Mouse (Mus musculus) testis, adult 2 months (tissue): ENCODE measurements around the gene Gm21860. TPM values are rescaled to one million over a fixed set of nuclear protein-coding genes. Genes with fewer than 3 reads are reported as not detected.
"Not testable (repeated sequence)": the region's sequence is repeated elsewhere in the genome, so short reads cannot be mapped to it uniquely, and the experiment has no call there.

Experiments used
- H3K27ac ChIP-seq: fragments of 200-500 bp; 2 replicates; pipeline ENCODE4 v1.5.1; 2012; ENCODE audit warnings: low read depth, low read length; ENCODE audit not compliant: control insufficient read depth, insufficient read depth
- H3K27me3 ChIP-seq: fragments of 200-500 bp; 2 replicates; pipeline ENCODE4 v1.6.1; 2012; ENCODE audit warnings: mild to moderate bottlenecking, low read length, moderate library complexity; ENCODE audit not compliant: control insufficient read depth, insufficient read depth
- H3K36me3 ChIP-seq: fragments of 200-500 bp; 2 replicates; pipeline ENCODE4 v1.6.1; 2012; ENCODE audit warnings: mild to moderate bottlenecking, low read length; ENCODE audit not compliant: control insufficient read depth, insufficient read depth
- H3K4me1 ChIP-seq: fragments of 200-500 bp; 2 replicates; pipeline ENCODE4 v1.6.1; 2012; ENCODE audit warnings: low read length; ENCODE audit not compliant: control insufficient read depth, insufficient read depth
- H3K4me3 ChIP-seq: fragments of 200-500 bp; 2 replicates; pipeline ENCODE4 v1.5.1; 2012; ENCODE audit warnings: low read depth, mild to moderate bottlenecking, low read length, moderate library complexity, mixed read lengths; ENCODE audit not compliant: control insufficient read depth
- CTCF ChIP-seq: fragments of 200-500 bp; IDR thresholded peaks from 2 replicates; pipeline ENCODE4 v1.5.1; 2012; ENCODE audit warnings: low read depth, mild to moderate bottlenecking, inconsistent platforms, low read length, moderate library complexity; ENCODE audit not compliant: control insufficient read depth, insufficient read depth, insufficient replicate concordance
- POLR2A ChIP-seq: fragments of 200-500 bp; IDR thresholded peaks from 2 replicates; pipeline ENCODE4 v1.6.1; 2012; ENCODE audit warnings: low read depth, mild to moderate bottlenecking, inconsistent platforms, low read length, moderate library complexity; ENCODE audit not compliant: control insufficient read depth
- polyA plus RNA-seq: library from polyadenylated mRNA; depleted of rRNA; stranded (reverse); fragments of >200 nt; gene quantifications from 2 replicates; pipeline ENCODE4 v1.2.3, GENCODE M21; 2012; rRNA removed

Gene Gm21860
- not detected in 2 replicates for polyA plus RNA-seq

DNA sequence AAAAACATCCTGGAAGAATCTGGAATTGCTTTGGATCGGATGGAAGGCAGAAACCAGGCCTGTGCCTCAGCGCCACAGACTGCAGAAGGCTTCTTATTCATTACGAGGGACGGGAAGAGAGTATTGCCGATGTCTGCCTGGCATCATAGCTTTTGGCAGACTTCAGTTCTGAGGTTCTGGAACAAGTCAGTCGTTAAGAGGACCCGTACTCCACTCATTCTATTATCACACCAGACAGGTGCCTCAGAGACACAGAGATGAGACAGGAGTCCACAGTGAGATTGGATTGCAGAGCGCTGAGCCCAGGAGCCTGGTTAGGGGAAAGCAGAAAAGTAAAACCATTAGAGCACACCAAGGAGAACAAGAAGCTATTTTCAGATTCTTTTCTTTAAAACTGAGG, at the start of gene Gm21860:
TSS of gene Gm21860 (minus strand) at position 101 of the 400 bp plus-strand sequence.
- H3K36me3 ChIP-seq, H3K4me1 ChIP-seq, H3K4me3 ChIP-seq, H3K27me3 ChIP-seq, H3K27ac ChIP-seq: not testable (repeated sequence)

DNA sequence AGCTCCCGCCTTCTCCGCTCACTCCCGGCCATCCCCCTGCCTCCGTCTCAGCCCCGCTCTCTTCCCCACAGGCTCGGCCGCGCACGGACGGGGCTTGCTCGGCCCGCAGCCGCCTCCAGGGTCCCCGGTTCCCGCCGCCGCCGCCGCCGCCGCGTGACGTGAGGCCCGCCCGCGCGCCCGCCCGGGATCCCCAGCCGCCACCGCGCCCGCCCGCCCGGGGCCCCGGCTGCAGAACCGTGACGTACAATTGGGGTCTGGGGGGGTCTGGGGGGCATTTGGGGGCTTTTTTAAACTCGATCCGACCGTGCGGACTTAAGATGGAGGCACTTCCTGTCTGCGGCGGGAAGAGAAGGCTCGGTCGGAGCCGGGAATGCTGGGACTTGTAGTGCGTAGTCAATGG, 29.8 kb upstream of the Gm21860 start, which contains the start of gene Gm47283:
TSS of gene Gm47283 (plus strand) at position 301 of the 400 bp plus-strand sequence.
- not testable (repeated sequence) for H3K4me3 ChIP-seq, H3K27ac ChIP-seq, H3K27me3 ChIP-seq, H3K4me1 ChIP-seq, H3K36me3 ChIP-seq

GRCm38 (mm10) chrY:90745256-90745655, 9.4 kb downstream of the Gm21860 start:
- not testable (repeated sequence) for H3K27me3 ChIP-seq, H3K36me3 ChIP-seq, H3K4me1 ChIP-seq, H3K4me3 ChIP-seq, H3K27ac ChIP-seq

DNA sequence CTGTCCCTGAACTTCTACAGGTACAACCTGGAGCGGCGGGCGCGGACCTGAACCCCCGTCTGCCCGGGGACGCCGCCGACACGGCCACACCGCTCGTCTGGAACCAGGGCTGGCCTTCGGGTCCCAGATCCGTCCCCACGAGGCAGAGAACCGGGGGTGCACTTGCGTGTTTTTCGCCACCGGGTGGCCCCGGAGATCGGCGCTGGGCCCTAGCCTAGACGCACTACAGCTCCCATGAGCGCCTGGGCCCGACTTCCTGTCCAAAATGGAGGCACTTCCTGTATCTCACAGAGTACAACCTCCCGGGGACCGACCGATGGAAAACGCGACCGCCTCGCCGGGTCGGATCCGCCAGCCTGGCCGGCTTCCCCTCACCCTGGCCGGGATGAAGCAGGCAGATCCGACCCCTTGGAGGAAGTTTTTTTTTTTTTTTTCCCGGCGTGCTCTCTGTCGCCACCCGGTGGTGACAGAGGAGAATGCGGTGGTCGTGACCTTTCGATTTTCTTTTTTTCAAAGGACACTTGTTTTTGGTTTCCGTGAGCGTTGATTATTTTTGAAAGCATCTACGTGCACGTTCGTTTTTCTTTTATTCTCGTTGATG, 10.1 kb downstream of the Gm21860 start:
- H3K27ac ChIP-seq, H3K4me1 ChIP-seq, H3K36me3 ChIP-seq, H3K27me3 ChIP-seq, H3K4me3 ChIP-seq: not testable (repeated sequence)

GRCm38 (mm10) chrY:90743811-90744220, 10.8 kb downstream of the Gm21860 start:
- no peak for TF ChIP-seq POLR2A
- TF ChIP-seq CTCF = no peak
- Histone ChIP-seq H3K27ac (no peak overlapping the region), H3K4me3 (no peak overlapping the region), H3K27me3 (no peaks in the 10 kb centered on the region), H3K4me1 (0 out of 2 replicates have a peak, but pooled peaks cover 2% of the 10 kb centered on the region), H3K36me3 (no peaks in the 10 kb centered on the region)

DNA sequence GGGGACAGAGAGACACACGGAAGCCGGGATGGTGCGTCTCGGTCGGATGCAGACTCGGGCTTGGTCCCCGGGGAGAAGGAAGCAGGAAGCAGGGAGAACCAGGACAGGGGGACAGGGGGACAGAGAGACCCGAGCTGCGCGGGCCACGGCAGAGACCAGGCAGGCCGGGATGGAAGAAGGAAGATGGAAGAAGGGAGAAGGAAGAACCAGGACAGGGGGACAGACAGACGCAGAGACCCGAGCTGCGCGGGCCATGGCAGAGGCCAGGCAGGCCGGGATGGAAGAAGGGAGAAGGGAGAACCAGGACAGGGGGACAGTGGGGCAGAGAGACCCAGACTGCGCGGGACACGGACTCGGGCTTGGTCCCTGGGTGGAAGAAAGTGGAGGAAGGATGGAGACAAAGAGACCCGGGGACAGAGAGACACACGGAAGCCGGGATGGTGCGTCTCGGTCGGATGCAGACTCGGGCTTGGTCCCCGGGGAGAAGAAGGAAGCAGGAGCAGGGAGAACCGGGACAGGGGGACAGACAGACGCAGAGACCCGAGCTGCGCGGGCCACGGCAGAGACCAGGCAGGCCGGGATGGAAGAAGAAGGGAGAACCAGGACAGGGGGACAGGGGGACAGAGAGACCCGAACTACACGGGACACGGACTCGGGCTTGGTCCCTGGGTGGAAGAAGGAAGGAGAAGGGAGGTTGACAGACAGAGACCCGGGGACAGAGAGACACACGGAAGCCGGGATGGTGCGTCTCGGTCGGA, 11.4 kb downstream of the Gm21860 start:
- not testable (repeated sequence) for H3K4me3 ChIP-seq, H3K4me1 ChIP-seq, H3K27ac ChIP-seq, H3K27me3 ChIP-seq, H3K36me3 ChIP-seq

GRCm38 (mm10) chrY:90742261-90743052, 12.2 kb downstream of the Gm21860 start:
- not testable (repeated sequence) for H3K36me3 ChIP-seq, H3K4me3 ChIP-seq, H3K27me3 ChIP-seq, H3K27ac ChIP-seq, H3K4me1 ChIP-seq

GRCm38 (mm10) chrY:90741452-90742260, 13.0 kb downstream of the Gm21860 start:
- H3K4me1 ChIP-seq, H3K4me3 ChIP-seq, H3K27ac ChIP-seq, H3K36me3 ChIP-seq, H3K27me3 ChIP-seq: not testable (repeated sequence)

- H3K4me3 ChIP-seq, H3K27ac ChIP-seq, H3K36me3 ChIP-seq, H3K27me3 ChIP-seq, H3K4me1 ChIP-seq: not testable (repeated sequence)
Observed at GRCm38 (mm10) chrY:90741006-90741405, 13.6 kb downstream of the Gm21860 start.
